Mouse (Mus musculus) CD4-positive, CD25-positive, alpha-beta regulatory T cell, adult 4 months (primary cell): ENCODE measurements around the gene Hdac10. TPM values are rescaled to one million over a fixed set of nuclear protein-coding genes. Genes with fewer than 3 reads are reported as not detected.

Experiments
- ATAC-seq: one replicate; pipeline ENCODE4 v1.8.0; 2017
- polyA plus RNA-seq, 2 experiments: library from polyadenylated mRNA; unstranded; fragments of 100-300 nt; shearing (Covaris generic); gene quantifications; one replicate each; pipeline ENCODE4 v1.2.1; 2017

Gene Hdac10
- polyA plus RNA-seq, 2 experiments from 2014 or later, result 34.9 to 63.5 TPM

- no peak for ATAC-seq
Measured at GRCm38 (mm10) chr15:89073993-89074603, 54.4 kb downstream of the Hdac10 start.

Other genes with a start within 250 kb of the Hdac10 start
- not detected for gene Ttll8, start 174.3 kb downstream of the Hdac10 start, polyA plus RNA-seq
- not detected for gene Mlc1, start 149.7 kb downstream of the Hdac10 start, polyA plus RNA-seq
- gene Mov10l1, start 145.8 kb downstream of the Hdac10 start, polyA plus RNA-seq, result not detected
- gene Panx2, start 69.0 kb downstream of the Hdac10 start, polyA plus RNA-seq, result not detected
- 10 to 100 TPM; 27.5 to 31.3 TPM for gene Trabd, start 53.6 kb downstream of the Hdac10 start, polyA plus RNA-seq
- gene Selenoo, start 39.6 kb downstream of the Hdac10 start, polyA plus RNA-seq, result 10 to 100 TPM in 1 of 2 experiments, 1 to 10 TPM in 1; 8.8 to 14.0 TPM
- gene Tubgcp6, start 5.6 kb downstream of the Hdac10 start, polyA plus RNA-seq, result 10 to 100 TPM; 16.0 to 17.5 TPM
- 1 to 10 TPM; 5.2 to 5.6 TPM for gene Mapk12, start 12.0 kb upstream of the Hdac10 start, polyA plus RNA-seq
- 10 to 100 TPM; 21.7 to 39.5 TPM for gene Mapk11, start 20.9 kb upstream of the Hdac10 start, polyA plus RNA-seq
- gene Plxnb2, start 52.1 kb upstream of the Hdac10 start, polyA plus RNA-seq, result 1 to 10 TPM in 1 of 2 experiments, under 1 TPM in 1; 0.85 to 2.8 TPM
- gene Dennd6b, start 67.8 kb upstream of the Hdac10 start, polyA plus RNA-seq, result 10 to 100 TPM; 13.5 to 18.4 TPM
- 10 to 100 TPM; 25.3 to 28.0 TPM for gene Ppp6r2, start 82.9 kb upstream of the Hdac10 start, polyA plus RNA-seq
- 100 to 1,000 TPM in 1 of 2 experiments, 10 to 100 TPM in 1; 87.6 to 124 TPM for gene Sbf1, start 186.6 kb upstream of the Hdac10 start, polyA plus RNA-seq
- not detected for gene Adm2, start 194.0 kb upstream of the Hdac10 start, polyA plus RNA-seq
- gene Miox, start 205.7 kb upstream of the Hdac10 start, polyA plus RNA-seq, result not detected
- 10 to 100 TPM; 23.5 to 40.7 TPM for gene Lmf2, start 227.0 kb upstream of the Hdac10 start, polyA plus RNA-seq
- 100 to 1,000 TPM; 189 to 193 TPM for gene Ncaph2, start 227.0 kb upstream of the Hdac10 start, polyA plus RNA-seq
- 1 to 10 TPM; 1.6 to 3.0 TPM for gene Sco2, start 245.1 kb upstream of the Hdac10 start, polyA plus RNA-seq
- gene Tymp, start 248.3 kb upstream of the Hdac10 start, polyA plus RNA-seq, result not detected